19 mouse cellular contexts compared by ENCODE assay signal in genomic region chr9:10492243-10492642, GRCm38 (mm10).
"Had no signal": no experiment of that assay in that cellular context is flagged by ENCODE, and none has a peak within 500 bp of the region (broad histone marks: within the 10 kb centered on the region; RNA-seq: fewer than 3 reads in every experiment).

No protein-coding gene starts in this region.

- H3K4me3 ChIP-seq: midbrain, embryonic 10.5 days; midbrain, embryonic 12.5 days; myocyte; neural tube, embryonic 13.5 days; neural tube, embryonic 15.5 days had no signal

- H3K27me3 ChIP-seq: midbrain, embryonic 12.5 days; neural tube, embryonic 13.5 days; neural tube, embryonic 15.5 days had no signal

- H3K4me2 ChIP-seq: lung, embryonic 14.5 days; midbrain, embryonic 12.5 days; neural tube, embryonic 13.5 days; neural tube, embryonic 15.5 days had no signal

- ATAC-seq: midbrain, embryonic 16.5 days had no signal

- DNase-seq: lung, adult 18-20 months; lung, embryonic 14.5 days; lung, postnatal 10 days; lung, postnatal 4 days; midbrain, embryonic 14.5 days; retina, postnatal 1 day; right cerebral cortex, adult 18-20 months; right cerebral cortex, postnatal 25 days; right cerebral cortex, postnatal 4 days; spleen, adult 18-20 months; thymus, adult 18-20 months; thymus, postnatal 14 days; thymus, postnatal 36 days had no signal

- H3K9me3 ChIP-seq: midbrain, embryonic 10.5 days; midbrain, embryonic 12.5 days; neural tube, embryonic 13.5 days; neural tube, embryonic 15.5 days had no signal

- H3K27ac ChIP-seq: midbrain, embryonic 10.5 days; midbrain, embryonic 12.5 days; neural tube, embryonic 13.5 days; neural tube, embryonic 15.5 days had no signal

- H3K36me3 ChIP-seq: midbrain, embryonic 10.5 days; midbrain, embryonic 12.5 days; neural tube, embryonic 13.5 days; neural tube, embryonic 15.5 days had no signal

- H3K9ac ChIP-seq: lung, embryonic 14.5 days; midbrain, embryonic 12.5 days; neural tube, embryonic 13.5 days; neural tube, embryonic 15.5 days had no signal

- H3K4me1 ChIP-seq: midbrain, embryonic 10.5 days; midbrain, embryonic 12.5 days; neural tube, embryonic 13.5 days; neural tube, embryonic 15.5 days had no signal
